Mouse (Mus musculus) WW6 (cell line): ENCODE measurements around the gene Cyp2c55.

Experiments
- DNase-seq: peaks from one replicate; pipeline ENCODE4 v3.0.0-alpha.2; 2013; ENCODE audit warnings: low read depth, low spot score

Cyp2c55 gene

GRCm38 (mm10) chr19:39006715-39007114 is at the start of gene Cyp2c55:
Cyp2c55 (plus strand) TSS chr19:39007019.
- DNase-seq, result no peak

GRCm38 (mm10) chr19:38970741-38971140 is 36.1 kb upstream of the Cyp2c55 start:
- DNase-seq, result no peak

GRCm38 (mm10) chr19:38972581-38972980 is 34.2 kb upstream of the Cyp2c55 start:
- DNase-seq, result no peak

GRCm38 (mm10) chr19:38973666-38974065 is 33.2 kb upstream of the Cyp2c55 start:
- DNase-seq, result no peak

- DNase-seq, result peak; percentile 50
These were observed 30.6 kb upstream of the Cyp2c55 start for GRCm38 (mm10) chr19:38976269-38976668.

- DNase-seq, result no peak
These were observed 24.9 kb upstream of the Cyp2c55 start for GRCm38 (mm10) chr19:38981966-38982365.

- DNase-seq, result no peak
These were observed 8.6 kb upstream of the Cyp2c55 start for GRCm38 (mm10) chr19:38998248-38998647.

- no peak for DNase-seq
These were observed 8.1 kb upstream of the Cyp2c55 start for GRCm38 (mm10) chr19:38998676-38999075.

- no peak for DNase-seq
These were observed 1.7 kb upstream of the Cyp2c55 start for GRCm38 (mm10) chr19:39005132-39005531.

- DNase-seq, result no peak
These were observed 51.1 kb downstream of the Cyp2c55 start for GRCm38 (mm10) chr19:39057928-39058327.

GRCm38 (mm10) chr19:39060719-39061118 is 53.9 kb downstream of the Cyp2c55 start, which contains the start of gene Cyp2c65:
Cyp2c65 (plus strand) TSS chr19:39061015.
- DNase-seq, result no peak
